Mouse (Mus musculus): ENCODE results near the gene Sept9. TPM values are rescaled to one million over a fixed set of nuclear protein-coding genes. Genes with fewer than 3 reads are reported as not detected.

Sept9 gene
- total RNA-seq, 2 experiments from 2014 or later, result 115 to 146 TPM

DNA sequence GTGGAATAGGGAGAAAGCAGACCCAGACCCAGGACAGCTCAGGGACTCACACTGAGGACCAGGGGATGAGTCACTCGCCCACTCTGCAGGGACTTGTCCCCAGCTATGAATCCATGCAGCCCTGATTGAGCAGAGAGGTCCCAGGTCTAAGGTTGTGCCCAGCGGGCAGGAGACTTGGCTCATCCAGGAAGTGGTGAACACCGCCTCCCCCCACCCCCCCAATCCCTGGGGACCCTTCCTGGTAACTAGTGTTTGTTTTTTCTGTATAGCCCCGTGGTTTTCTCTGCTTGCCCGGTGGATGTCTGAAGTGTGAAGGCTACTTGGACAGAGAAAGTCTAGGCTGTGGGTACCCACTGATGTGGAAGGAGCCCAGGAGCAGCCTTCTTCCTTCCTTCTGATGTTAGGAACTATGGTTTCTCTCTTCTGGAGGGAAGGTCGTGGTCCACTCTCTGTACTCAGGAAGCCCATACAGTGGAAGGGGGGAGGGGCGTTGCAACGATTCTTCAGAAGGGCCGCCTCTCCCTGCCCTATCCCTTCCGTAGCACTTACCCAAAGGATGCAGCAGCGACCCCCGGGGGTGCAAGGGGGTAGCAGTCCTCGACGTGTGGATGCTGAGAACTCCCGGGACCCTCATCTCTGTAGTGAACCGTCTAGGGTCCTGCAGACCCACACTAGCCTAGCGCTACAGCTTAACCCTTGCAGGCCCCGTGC, 66.0 kb downstream of the Sept9 start:
- peak; percentile 77 for DNase-seq

DNA sequence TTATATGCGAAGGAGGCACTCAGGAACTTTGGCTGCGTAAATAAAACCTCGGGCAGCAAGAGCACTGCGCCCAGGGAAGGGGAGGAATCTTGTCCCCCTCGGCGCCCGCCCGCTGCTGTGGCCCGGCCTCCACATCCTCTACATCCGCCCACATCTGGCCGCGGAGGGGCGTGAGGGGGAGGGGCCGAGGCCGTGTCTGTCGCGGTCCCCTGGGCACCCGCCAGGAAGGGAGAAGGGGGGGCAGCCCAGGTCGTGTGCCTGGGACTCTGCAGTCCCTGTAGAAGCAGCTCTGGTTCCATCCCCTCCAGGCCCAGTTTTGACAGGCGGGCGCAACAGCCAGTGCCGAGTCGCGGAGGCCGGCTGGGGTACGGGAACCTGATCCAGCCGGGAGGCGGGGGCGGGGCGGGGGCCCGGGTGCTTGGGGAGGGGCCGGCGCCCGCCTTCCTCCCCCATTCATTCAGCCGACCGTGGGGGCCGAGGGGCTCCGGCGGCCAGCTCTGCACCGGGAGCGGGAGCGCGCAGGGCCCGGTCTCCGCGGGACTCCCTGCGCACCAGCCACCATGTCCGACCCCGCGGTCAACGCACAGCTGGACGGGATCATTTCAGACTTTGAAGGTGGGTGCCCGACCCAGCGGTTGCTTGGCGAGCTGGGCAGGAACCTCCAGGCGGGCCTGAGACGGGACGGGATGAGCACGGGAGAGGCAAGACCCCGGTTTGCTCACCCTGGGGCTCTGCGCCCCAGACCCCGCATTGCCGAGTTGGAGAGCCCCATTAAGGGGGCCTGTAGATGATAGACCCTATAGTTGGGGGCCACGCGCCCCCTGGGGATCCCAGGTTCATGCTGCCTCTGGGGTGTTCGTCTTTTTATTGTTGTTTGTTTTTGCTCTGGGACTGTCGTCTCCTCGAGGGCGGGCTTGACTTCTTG, 66.8 kb downstream of the Sept9 start:
- DNase-seq, result peak; percentile 95

DNA sequence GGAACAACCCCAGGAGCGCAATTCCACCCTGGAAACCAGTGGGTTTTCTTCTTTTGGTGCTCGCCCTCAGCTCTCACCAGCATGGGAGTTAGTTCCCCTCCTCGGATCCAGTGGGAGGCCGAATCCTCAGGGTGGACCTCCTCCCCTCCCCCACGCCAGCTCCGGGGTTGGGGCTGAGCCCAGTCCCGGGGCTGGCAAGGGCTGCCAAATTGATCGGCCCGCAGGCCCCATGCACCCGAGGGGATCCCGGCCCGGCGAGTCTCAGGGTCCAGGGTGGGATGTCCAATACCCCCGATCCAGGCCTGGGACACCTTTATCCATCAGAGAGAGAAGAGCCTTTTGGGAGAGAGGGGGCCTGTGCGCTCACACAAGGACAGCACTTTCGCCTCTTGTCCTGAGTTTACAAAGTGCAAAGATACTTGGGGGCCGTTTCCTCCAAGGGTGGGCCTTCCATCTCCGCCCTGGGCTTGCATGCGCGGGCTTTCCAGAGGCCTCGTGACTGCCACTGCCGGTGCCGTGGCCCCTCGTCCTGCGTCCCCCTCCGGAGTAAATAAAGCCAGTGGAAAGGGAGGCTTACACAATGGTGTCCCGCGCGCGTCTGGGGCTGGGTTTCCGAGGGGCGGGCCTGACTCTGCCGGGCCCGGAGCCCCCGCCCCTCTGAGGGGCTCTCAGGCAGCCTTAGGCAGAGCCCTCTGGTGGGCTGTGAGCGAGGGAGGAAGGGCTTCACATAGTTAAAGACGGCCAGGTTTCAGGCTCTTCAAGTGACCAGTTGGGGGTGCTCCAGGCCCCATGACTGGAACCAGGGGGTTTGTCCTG, 67.7 kb downstream of the Sept9 start:
- DNase-seq, result peak; percentile 79

DNA sequence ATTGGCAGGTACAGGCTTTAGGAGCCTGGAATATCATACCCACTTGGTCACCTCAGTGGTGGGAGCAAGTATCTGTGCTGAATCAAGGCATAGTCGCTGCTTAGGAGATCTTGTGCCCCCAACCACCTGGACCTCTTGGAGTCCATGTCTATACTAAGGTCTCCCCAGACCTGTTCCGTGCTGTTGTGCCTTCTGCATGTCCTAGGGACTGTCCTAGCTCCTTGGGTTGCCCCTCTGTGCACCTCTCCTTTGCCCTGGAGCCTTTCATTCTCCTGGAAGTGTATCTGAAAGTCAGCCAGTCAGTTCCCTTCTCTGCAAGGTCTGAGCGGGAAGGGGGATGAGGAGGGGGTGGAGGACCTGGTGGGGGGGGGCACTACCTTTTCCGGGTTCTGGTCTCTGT, 68.4 kb downstream of the Sept9 start:
- DNase-seq, result no peak

DNA sequence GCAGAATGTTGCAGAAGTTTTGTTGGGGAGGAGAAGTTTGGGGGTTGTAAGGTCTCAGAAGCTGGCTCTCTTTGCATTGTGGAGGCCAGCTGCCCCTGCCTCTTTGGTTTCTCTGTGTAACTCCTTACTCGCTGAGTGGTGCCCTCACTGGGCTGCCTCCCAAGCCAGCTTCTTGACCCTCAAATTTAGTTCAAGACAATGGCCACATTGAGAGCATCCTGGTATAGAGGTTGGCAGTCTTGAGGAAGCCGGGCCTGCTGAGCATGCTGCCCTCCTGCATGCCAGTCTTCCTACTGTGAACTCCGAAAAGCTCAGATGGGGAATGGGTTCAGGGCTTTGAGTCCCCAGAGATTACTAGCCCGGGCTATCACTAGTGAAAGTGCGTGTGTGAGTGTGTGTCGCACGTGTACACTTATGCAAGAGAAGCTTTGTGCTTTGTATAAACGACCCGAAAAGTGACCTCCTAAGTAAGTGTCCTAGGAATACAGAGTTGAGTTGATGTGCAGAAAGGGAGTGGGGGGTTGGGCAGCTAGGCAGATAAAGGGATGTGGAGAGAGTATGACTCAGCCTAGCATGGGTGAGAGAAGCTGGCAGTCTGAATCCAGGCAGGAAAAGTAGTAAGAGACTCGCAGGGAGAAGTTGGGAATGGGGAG, 69.0 kb downstream of the Sept9 start:
- DNase-seq, result peak; percentile 60

DNA sequence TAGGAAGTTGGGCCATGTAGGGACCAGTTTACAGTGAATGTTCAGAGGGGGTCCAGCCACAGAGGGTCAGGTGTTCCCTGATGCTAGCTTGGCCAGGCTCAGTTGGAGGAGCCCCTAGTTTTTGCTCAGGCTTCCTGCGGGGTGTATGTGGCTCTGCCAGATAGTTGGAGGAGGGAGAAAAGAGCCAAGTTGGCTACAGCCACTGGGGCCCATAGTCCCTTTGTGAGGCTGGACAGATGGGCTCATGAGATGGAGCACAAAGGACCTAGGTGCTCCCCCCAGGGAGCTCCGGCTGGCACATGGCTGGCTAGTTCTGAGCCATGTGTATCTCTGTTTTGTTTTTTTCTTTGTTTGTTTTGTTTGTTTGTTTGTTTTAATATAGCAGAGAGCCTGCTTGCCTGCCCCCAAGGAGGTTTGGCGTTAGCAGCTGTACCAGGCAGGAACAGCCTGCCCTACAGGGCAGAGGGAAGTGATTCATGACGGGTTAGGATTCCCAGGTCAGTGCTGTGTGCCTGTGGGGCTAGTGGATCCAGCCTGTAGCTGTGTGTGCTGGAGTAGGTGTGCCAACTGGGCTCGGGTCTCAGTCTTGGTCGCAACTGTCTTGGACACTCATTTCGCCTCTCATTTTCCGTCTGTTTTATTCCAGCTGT, 69.7 kb downstream of the Sept9 start:
- no peak for DNase-seq

DNA sequence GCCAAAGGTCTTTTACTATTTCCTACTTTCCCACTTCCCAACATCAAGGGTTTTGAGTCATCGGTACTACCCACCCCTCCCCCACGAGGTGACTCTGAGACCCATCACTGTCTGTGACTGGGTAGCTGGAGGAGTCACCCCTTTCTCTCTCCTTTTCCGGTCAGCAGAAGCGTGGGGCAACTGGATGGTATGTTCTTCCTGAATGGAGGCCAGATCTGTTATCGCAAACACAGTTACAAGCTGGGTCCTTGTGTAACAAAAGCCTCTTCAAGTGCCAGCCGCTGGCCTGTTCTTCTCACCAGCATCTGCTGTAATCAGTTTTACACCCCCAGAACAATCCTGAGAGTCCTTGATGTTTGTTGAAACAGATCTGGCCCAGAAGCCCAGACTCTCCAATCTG, 70.5 kb downstream of the Sept9 start:
- DNase-seq, result peak; percentile 51

DNA sequence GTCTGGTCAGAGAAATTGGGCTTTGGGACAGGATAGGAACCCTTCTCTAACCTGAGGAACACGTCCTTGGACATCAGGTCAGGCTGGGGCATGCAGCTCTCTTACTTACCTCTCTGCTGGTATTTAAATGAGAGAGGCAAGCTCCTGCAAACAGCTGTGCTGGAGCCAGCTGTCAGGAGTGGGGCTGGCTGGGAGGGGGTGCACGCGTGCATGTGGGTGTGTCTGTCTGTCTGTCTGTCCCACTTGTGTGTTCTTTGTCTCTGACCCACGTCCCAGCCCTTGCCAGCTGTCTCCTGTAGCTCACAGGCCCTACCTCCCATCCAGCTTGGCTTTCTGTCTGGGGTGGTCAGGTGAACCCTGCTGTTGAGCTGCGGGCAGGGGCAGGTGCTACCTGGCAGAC, 75.5 kb downstream of the Sept9 start:
- no peak for DNase-seq

DNA sequence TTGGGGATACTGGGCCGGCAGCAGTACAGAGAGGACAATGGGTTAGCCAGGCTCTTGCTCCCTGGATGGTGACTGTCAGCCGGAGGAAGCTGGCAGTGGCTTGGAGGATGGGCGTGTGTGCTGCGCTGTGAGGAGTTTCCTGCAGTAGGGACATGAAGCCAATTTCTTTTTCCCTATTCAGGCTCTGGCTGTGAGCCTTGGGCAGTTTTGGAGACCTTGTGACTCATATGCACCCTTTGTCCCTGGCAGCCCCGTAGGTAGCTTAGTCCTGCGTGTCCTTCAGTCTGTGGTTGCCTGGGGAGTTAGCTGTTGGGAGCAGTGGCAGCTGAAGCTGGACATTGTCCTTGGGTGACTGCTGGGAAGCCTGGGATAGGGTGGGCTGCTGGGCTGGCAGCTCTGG, 76.5 kb downstream of the Sept9 start:
- peak; percentile 86 for DNase-seq

DNA sequence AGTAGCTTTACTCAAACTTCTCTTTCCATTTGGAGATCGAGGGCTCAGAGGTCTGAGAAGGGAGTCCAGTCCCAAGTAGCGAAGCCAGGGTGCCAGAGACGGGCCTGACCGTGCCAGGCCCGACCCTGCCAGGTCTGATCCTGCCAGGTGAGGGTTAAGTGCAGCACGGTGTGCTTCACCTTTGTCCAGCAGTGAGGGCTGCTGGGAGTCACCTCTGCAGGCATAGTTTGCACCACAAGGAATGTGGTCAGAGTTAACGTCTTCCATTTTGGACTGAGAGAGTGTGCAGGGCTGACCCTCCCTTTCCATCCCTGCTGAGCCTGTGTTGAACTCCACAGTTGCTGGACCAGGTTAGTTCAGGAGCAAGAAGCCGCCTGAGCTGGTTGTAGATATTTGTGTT, 77.5 kb downstream of the Sept9 start:
- DNase-seq, result no peak

DNA sequence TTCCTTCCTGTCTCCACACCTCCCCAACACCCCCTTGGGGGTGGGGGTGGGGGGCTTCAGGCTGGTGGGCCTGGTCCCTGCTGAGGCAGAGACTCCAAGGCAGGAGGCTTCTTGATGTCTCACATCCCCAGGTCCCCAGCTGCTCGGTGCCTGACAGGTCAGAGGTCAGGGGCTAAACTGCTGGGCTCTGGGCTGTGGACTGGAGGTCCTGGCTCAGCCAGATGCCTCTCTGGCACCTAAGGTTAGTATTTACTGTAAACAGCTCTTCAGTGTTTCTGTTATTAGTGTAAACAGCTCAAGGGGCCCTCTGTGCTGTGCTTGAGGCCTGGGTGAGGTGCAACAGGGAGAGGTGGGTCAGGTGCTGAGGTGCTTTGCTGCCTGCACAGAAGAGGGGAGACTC, 78.7 kb downstream of the Sept9 start:
- no peak for DNase-seq

DNA sequence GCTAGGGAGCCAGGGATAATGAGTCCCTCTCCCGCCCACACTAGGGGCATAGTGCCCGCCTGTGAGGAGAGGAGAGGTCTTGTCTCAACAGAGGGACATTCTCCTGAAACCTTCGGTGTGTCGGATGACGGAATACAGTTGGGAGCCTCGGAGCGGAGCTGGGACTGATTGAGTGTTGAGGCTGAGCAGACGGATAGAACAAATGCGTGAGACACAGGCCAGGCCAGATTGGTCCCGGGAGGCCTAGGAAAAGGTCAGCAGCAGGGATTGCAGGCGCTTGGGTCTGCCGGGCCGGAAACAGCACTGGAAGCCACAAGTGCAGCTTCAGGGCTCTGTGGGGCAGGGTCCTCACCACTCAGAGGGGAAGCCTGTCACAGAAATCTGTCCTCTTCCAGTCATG, 79.1 kb downstream of the Sept9 start:
- peak; percentile 67 for DNase-seq

DNA sequence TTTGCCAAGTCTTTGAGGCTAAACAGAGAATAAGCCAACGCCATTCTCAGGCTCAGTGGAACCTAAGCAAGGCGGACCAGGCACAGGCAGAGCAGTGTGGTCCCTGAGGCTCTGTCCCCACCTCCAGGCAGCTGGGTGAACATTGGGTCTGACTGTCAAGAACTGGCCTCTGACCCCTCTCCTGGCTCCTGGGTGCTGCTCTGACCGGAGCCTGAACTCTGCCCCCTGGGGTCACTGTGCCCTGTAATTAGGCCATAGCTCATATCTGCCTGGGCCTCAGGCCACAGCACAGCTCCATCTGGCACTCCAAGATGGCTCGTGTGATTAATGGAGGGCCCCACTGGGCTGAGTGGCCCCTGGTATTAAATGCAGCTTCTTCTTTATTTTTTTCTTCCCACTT, 80.5 kb downstream of the Sept9 start:
- peak; percentile 65 for DNase-seq

DNA sequence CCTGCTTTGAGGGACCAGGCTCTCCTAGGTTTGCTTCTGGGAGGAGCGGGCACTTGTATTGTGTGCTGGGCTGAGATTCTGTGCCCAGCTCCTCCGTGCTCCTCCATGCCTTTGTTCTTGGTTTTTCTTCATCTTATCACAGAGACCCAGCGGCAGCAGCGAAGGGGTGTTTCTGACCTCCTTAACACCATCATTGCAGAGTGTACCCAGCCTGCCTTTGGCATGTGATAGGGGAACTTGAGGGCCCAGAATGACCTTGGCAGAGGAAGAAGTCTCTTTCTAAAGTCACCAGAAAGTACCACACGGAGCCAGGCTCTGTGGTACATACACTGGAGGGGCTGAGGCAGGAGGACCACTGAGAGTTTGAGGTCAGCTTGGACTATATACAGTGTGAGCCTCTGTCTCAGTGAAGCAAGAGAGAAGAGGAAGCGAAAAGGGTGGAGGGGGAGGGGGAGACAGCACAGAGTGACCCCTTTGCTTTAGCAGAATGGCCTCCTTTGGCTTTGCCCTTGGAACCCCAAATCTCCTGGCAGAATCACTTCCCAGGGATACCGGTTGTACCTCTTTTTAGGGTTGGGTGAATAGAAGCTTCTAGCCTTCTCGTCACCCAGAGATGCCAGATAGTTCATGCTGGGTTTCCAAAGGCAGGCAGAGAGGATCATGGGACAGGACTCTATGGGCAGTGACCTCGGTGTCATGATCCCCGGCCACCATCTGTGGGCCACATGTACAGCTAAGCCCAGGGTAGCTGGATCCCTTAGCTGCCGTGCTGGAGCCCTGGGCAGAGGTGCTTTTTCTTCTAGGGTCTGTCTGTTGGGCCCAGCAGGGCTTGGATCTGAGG, 83.8 kb downstream of the Sept9 start:
- DNase-seq, result no peak

DNA sequence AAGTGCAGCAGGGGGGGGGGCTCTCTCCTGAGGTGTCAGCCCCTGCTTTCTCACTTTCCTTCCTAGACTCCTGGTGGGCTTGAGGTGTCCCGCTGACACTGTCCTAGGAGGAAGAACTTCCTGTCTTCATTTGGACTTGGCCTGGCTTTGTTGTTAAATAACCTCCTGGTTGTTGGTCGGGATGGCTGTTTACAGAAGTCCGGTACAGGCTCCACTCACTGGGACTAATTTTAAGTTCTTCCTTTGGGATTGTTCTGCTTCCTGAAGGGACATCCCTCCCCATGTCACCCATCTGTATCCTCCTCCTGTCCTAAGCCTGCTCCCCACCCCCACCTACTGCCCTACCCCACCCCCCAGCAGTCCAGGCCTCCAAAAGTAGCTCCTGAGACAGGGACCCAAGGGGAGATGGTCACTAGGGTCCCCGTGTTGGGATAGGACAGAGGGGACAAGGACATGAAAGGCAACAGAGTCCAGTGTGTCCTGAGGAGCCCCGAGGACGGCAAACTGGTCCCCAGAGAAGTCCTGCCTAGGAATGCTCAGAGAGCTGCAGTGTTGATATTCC, 84.5 kb downstream of the Sept9 start:
- no peak for DNase-seq

DNA sequence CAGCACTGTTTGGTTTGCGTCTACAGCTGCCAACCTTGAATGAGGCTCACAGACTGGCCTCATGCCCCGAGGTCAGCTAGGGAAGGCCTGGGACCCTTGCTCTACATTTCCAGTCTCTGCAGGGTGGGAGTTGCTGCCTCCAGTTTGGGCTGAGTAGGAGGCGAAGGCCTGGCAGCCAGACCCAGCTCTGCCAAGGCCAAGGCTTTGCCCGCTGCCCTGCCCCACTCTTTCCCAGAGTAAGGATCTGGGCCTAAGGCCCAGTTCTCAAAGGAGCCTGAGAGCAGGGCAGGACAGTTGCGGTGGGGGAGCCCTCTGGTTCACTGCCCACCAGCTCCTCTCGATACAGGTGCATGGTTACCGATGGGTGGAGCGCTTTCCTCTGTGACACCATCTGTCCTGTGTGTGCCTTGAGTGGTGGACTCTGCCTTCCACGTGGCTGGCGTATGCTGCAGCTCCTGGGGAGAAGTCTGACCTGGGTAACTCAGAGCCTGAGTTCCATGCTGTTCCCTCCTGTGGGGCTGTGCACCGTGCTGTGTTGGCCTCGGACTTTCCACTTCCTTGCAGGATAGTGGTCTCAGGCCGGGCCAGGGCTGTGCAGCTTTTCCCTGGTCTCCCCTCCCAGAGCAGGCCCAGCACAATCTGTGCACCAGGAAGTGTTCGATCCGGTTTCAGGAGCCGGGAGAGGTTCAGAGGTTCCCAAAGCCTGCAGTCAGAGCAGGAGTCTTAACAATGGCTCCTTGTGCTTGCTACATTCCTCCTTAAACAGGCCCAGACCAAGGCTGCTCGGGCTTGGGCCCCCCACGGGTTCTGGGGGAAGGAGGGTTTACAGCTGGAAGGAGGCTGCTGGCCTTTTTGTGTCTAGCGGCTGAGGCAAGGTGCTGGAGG, 85.5 kb downstream of the Sept9 start:
- DNase-seq, result peak; percentile 71

DNA sequence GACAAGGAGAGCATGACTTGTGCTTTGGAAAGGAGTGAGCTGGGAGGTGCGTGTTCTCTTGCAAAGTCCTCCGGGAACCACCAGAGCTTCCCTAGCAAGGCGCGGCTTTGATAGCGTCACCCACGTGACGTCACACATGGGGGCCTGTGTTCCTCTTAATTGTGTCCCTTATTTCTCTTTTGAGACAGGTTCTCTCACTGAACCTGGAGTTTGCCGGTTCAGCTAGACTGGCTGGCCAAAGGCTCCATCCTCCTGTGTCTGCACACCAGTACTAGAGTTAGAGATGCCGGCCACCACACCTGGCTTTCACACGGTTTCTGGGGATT, 86.1 kb downstream of the Sept9 start:
- no peak for DNase-seq

DNA sequence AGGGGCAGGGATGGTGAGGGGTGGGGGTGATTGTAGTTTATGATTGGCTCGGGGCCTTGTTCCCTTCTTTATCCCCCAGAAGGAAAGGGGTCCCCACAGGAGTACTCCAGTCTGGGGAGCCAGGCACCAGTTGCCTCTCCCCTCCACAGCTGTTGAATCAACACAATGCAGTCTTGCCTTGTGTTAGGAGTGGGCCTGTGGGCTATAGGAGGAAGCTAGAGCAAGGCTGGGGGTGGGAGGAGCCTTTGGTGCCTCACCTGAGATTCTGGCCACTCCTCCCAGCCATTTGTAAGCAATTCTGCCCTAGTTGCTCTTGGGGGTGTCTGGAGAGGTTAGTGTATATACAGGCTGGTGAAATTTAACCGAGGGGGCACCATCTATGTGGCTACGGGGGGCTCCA, 88.3 kb downstream of the Sept9 start:
- no peak for DNase-seq

DNA sequence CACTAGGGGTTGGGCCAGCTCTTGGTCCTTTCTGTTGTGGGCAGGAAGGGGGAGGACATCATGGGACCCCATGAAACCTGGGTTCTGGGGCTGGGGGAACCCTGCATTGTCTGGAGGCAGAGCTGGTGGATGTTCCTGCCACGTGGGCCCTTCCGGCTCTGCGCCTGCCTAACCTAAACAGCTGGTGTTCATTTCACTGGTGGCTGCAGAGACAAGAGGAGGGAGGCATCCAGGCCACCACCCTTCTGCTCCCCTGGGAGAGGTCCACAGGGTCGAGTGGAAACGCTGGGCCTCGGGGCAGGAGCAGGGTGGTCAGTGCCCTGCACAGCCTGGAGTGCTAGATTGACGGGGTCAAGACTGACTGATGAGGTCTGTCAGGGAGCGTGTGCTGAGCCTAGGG, 89.3 kb downstream of the Sept9 start:
- DNase-seq, result no peak
